11 mouse cellular contexts compared by ENCODE assay signal in the genomic region with DNA sequence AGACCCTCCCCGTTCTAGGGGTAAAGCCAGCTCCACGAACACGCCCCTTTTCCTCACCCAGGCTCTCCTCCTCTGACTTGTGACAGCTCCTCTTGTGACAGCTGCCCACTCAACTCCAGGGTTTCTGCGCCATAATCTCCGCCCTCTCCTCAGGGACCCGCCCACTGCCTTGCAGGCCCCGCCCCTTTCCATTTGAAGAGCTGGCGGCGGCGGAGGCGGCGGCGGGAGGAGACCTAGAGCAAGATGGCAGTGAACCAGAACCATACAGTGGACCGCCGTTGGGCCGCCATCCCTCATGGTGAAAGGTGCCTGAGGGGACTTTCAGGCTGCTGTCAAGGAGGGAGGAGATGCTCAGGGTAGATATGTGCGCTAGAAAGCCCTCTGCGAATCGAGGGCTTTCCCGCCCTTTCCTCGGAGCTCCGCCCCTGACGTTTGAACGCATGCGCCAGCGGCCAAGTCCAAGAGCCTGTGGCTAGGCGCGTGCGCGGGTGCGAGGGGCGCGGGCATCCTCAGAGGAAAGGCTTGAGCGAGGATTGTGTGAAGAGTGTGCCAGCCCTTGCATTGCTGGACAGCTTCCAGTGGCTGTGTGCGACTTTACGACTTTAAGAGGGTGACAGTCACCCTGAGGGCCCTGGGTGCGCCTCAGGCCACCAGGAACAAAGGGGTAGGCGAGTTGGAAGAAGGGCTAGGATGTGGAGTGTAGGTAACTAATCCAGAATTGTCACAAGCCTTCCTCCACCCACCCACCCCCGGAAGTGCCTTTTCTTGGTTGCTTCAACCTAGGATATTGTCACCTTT. TPM values are rescaled to one million over a fixed set of nuclear protein-coding genes. Genes with fewer than 3 reads are reported as not detected.
DNase-seq lines count a peak whose midpoint lies in the region; ATAC-seq and TF ChIP-seq lines count a peak whose summit lies in the region.
"Had no signal": no experiment of that assay in that cellular context is flagged by ENCODE, and none has a peak within 500 bp of the region (broad histone marks: within the 10 kb centered on the region; RNA-seq: fewer than 3 reads in every experiment).

Wbp2nl (plus strand) TSS at position 191 of the 798 bp plus-strand sequence.

- no peak within 1 kb of the TSS for H3K4me3 ChIP-seq in kidney, embryonic 14.5 days (ENCODE audit: low read length)
- no peak within 1 kb of the TSS for H3K4me3 ChIP-seq in kidney, adult 2 months (ENCODE audit: insufficient read depth, low read depth, low read length)
- H3K4me3 ChIP-seq in limb, embryonic 11.5 days (ENCODE audit: low read depth, low read length): no peak within 1 kb of the TSS
- H3K4me3 ChIP-seq: erythroblast, embryonic 14.5 days; myocyte had no signal

- H3K4me1 ChIP-seq in kidney, embryonic 14.5 days (ENCODE audit: control insufficient read depth, insufficient read depth, low read length): no peaks in the 10 kb centered on the region
- H3K4me1 ChIP-seq in kidney, adult 2 months (ENCODE audit: control insufficient read depth, insufficient read depth, low read length): no peaks in the 10 kb centered on the region
- H3K4me1 ChIP-seq in limb, embryonic 11.5 days (ENCODE audit: control insufficient read depth, insufficient read depth, low read length): no peaks in the 10 kb centered on the region

- DNase-seq in CD4-positive, CD25-positive, alpha-beta regulatory T cell, adult 2 months (ENCODE audit: low read depth, low spot score): peak; percentile 20
- no peak for DNase-seq in kidney, adult 2 months
- peak; percentile 21 for DNase-seq in limb, embryonic 11.5 days (ENCODE audit: low spot score)
- DNase-seq in retina, embryonic 14.5 days (ENCODE audit: low spot score): peak; percentile 13
- DNase-seq in cerebellum, adult 18-20 months: no peak
- DNase-seq in adrenal gland, postnatal 4 days (ENCODE audit: low spot score in 2 of 2): no peak

- no peaks in the 10 kb centered on the region for H3K36me3 ChIP-seq in kidney, embryonic 14.5 days (ENCODE audit: control insufficient read depth, insufficient read depth, low read length)
- H3K36me3 ChIP-seq in kidney, adult 2 months (ENCODE audit: control insufficient read depth, insufficient read depth, low read length): no peaks in the 10 kb centered on the region
- no peaks in the 10 kb centered on the region for H3K36me3 ChIP-seq in limb, embryonic 11.5 days (ENCODE audit: control insufficient read depth, insufficient read depth, low read length)

- no peak for TF ChIP-seq POLR2A in kidney, adult 2 months (IDR thresholded peaks at IDR 0.05; ENCODE audit: low read depth, low read length)

- no peaks in the 10 kb centered on the region for H3K27me3 ChIP-seq in kidney, embryonic 14.5 days (ENCODE audit: control insufficient read depth, insufficient read depth, low read length)
- no peaks in the 10 kb centered on the region for H3K27me3 ChIP-seq in kidney, adult 2 months (replicated peaks; ENCODE audit: control insufficient read depth, insufficient read depth, low read length)
- H3K27me3 ChIP-seq in limb, embryonic 11.5 days (ENCODE audit: control insufficient read depth, insufficient read depth, low read length): no peaks in the 10 kb centered on the region

- no peak for ATAC-seq in CD4-positive, CD25-positive, alpha-beta regulatory T cell, adult 4 months
- ATAC-seq in kidney, embryonic 14.5 days (ENCODE audit: low FRiP score, low TSS enrichment): peak; percentile 52; the same call in 1 of the 2 replicates
- no peak for ATAC-seq in limb, embryonic 11.5 days (ENCODE audit: insufficient number of reproducible peaks, low FRiP score, low TSS enrichment, low read depth)

- TF ChIP-seq CTCF in kidney, adult 2 months (conservative IDR thresholded peaks at IDR 0.05; ENCODE audit: insufficient read depth, insufficient read length, low read depth, low read length): no peak

- no peak within 1 kb of the TSS for H3K4me2 ChIP-seq in kidney, embryonic 14.5 days (replicated peaks; ENCODE audit: low read depth, low read length)
- no peak within 1 kb of the TSS for H3K4me2 ChIP-seq in limb, embryonic 11.5 days (ENCODE audit: low read depth, severe bottlenecking)

- no peaks in the 10 kb centered on the region for H3K9me3 ChIP-seq in kidney, embryonic 14.5 days (ENCODE audit: control insufficient read depth, low read length)
- no peaks in the 10 kb centered on the region for H3K9me3 ChIP-seq in limb, embryonic 11.5 days (ENCODE audit: control insufficient read depth, low read length)

- no peak within 1 kb of the TSS for H3K27ac ChIP-seq in kidney, embryonic 14.5 days (ENCODE audit: low read depth, low read length)
- no peak within 1 kb of the TSS for H3K27ac ChIP-seq in kidney, adult 2 months (ENCODE audit: insufficient read depth, low read depth, low read length)
- H3K27ac ChIP-seq in limb, embryonic 11.5 days (replicated peaks; ENCODE audit: low read depth, low read length): no peak within 1 kb of the TSS

- 65% methylated on average over 39 of the region's 39 CpGs for WGBS in kidney, embryonic 14.5 days
- WGBS in kidney, adult 2 months: 56% methylated on average over 39 of the region's 39 CpGs
- 49% methylated on average over 39 of the region's 39 CpGs for WGBS in limb, embryonic 11.5 days

- no peak within 1 kb of the TSS for H3K9ac ChIP-seq in kidney, embryonic 14.5 days (ENCODE audit: low read depth, low read length)
- no peak within 1 kb of the TSS for H3K9ac ChIP-seq in limb, embryonic 11.5 days (ENCODE audit: low read length)

RNA-seq across cellular contexts. Expression of gene Wbp2nl, which starts in this region (rescaled TPM):
- not detected for polyA plus RNA-seq in CD4-positive, CD25-positive, alpha-beta regulatory T cell, adult 4 months (2017; shearing (Covaris generic))
- polyA plus RNA-seq in kidney, embryonic 14.5 days (2014; fragmentation: Nextera tagmentation; extraction: Ambion mirVana): 0.23 and 0.65 TPM in 2 replicates
- 0.08 TPM in 1 of 2 replicates, not detected in the other for polyA plus RNA-seq in kidney, adult 2 months (2012; rRNA removed)
- polyA plus RNA-seq in limb, embryonic 11.5 days (2014; fragmentation: Nextera tagmentation; extraction: Ambion mirVana): 0.20 TPM in 1 of 2 replicates, not detected in the other
- under 1 TPM; 0.34 to 0.37 TPM for total RNA-seq in adrenal gland, postnatal 4 days (2021)
- total RNA-seq: layer of hippocampus, postnatal 14 days had no signal
- polyA plus RNA-seq: erythroblast, embryonic 14.5 days; myocyte had no signal

Comparison
In these comparisons a context has a peak if more than half of its experiments do, and no peak if none do; other contexts are left out.
1. Peak in ATAC-seq in kidney, embryonic 14.5 days; RNA of the gene not detected or under 1 TPM.
2. Peak in DNase-seq in limb, embryonic 11.5 days; RNA of the gene not detected or under 1 TPM.
3. DNase-seq: peak in CD4-positive, CD25-positive, alpha-beta regulatory T cell, adult 2 months (single experiment) and retina, embryonic 14.5 days (single experiment); none in kidney, adult 2 months (single experiment), cerebellum, adult 18-20 months (0 of 2) and adrenal gland, postnatal 4 days (0 of 2).